Mouse (Mus musculus): ENCODE data around the gene Gsg1.

GRCm38 (mm10) chr6:135296267-135296666 lies 42.1 kb upstream of the Gsg1 start:
- no peak for TF ChIP-seq EP300 (IDR thresholded peaks at IDR 0.05; ENCODE audit: low read depth)
- no peak for TF ChIP-seq CTCF (IDR thresholded peaks at IDR 0.05; ENCODE audit: low read depth)

Data from liver, postnatal 0 days (tissue).